In the genomic region with DNA sequence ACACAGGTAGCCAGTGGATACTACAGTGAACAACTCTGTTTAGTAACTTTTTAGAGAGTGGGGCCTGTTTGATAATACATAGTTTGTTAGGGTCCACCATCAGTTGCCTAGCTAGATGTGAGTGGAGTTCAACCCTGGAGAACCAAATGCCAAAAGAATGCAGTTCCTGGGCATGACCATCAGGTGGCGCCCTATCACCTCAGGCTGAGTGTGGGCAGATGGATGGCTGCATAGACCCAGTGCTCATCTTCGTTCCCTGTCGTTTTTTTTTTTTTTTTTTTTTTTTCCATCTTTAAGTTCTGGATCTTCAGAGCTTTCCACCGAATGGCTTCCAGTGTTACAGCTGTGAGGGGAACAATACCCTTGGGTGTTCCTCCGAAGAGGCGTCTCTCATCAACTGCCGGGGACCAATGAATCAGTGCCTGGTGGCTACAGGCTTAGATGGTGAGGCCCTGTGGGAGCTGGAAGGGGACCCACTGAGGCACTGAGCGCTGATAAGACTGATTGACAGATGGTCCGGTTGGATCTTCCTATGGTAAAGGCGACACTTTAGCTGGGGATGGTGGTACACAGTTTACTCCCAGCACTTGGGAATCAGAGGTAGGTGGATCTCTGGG, we compare ENCODE assay signal across 9 mouse cellular contexts. TPM values are rescaled to one million over a fixed set of nuclear protein-coding genes. Genes with fewer than 3 reads are reported as not detected.
DNase-seq lines count a peak whose midpoint lies in the region; ATAC-seq and TF ChIP-seq lines count a peak whose summit lies in the region.
"Had no signal": no experiment of that assay in that cellular context is flagged by ENCODE, and none has a peak within 500 bp of the region (broad histone marks: within the 10 kb centered on the region; RNA-seq: fewer than 3 reads in every experiment).

No protein-coding gene starts in this region.

- no peaks in the 10 kb centered on the region; the same call in 1 of the 2 replicates for H3K27me3 ChIP-seq in liver, postnatal 0 days (ENCODE audit: insufficient read depth, low read length)
- no peaks in the 10 kb centered on the region for H3K27me3 ChIP-seq in neural tube, embryonic 13.5 days

- H3K4me2 ChIP-seq in liver, postnatal 0 days (ENCODE audit: low read depth, low read length), result no peak overlapping the region
- no peak overlapping the region for H3K4me2 ChIP-seq in neural tube, embryonic 13.5 days

- H3K9me3 ChIP-seq in liver, postnatal 0 days (ENCODE audit: low read length), result peaks cover 3% of the 10 kb centered on the region; the same call in 1 of the 2 replicates
- H3K9me3 ChIP-seq in neural tube, embryonic 13.5 days, result no peaks in the 10 kb centered on the region

- no peaks in the 10 kb centered on the region for H3K4me1 ChIP-seq in liver, postnatal 0 days (ENCODE audit: insufficient read depth)
- peaks cover 7% of the 10 kb centered on the region for H3K4me1 ChIP-seq in neural tube, embryonic 13.5 days (replicated peaks)

- no peak overlapping the region for H3K4me3 ChIP-seq in liver, postnatal 0 days (ENCODE audit: low read depth, low read length)
- H3K4me3 ChIP-seq in neural tube, embryonic 13.5 days, result no peak overlapping the region

- H3K27ac ChIP-seq in liver, postnatal 0 days (ENCODE audit: low read depth), result no peak overlapping the region
- H3K27ac ChIP-seq in neural tube, embryonic 13.5 days (replicated peaks), result no peak overlapping the region
- H3K27ac ChIP-seq: macrophage had no signal

- ATAC-seq in liver, postnatal 0 days, result peak; percentile 63
- 0 out of 2 replicates have a peak, but pooled peaks have one; percentile 10 for ATAC-seq in neural tube, embryonic 13.5 days (ENCODE audit: low read depth)

- TF ChIP-seq EP300 in liver, postnatal 0 days (IDR thresholded peaks at IDR 0.05; ENCODE audit: low read depth), result no peak

- peak; percentile 50 for DNase-seq in urinary bladder, postnatal 25 days (ENCODE audit: low spot score)
- no peak for DNase-seq in urinary bladder, postnatal 4 days (ENCODE audit: low spot score in 2 of 2)
- peak; percentile 87 to 89 for DNase-seq in cerebellum, postnatal 10 days
- peak; percentile 70 for DNase-seq in gastrocnemius, postnatal 10 days
- DNase-seq in kidney, postnatal 10 days, result peak; percentile 69
- peak; percentile 80 for DNase-seq in liver, postnatal 0 days
- peak; percentile 69 for DNase-seq in thymus, postnatal 14 days

- WGBS in liver, postnatal 0 days (ENCODE audit: insufficient replicate concordance), result 58% methylated on average over 10 of the region's 10 CpGs
- 40% methylated on average over 10 of the region's 10 CpGs for WGBS in neural tube, embryonic 13.5 days

- no peak overlapping the region for H3K9ac ChIP-seq in liver, postnatal 0 days (replicated peaks)
- H3K9ac ChIP-seq in neural tube, embryonic 13.5 days, result no peak overlapping the region

- H3K36me3 ChIP-seq in liver, postnatal 0 days (replicated peaks; ENCODE audit: insufficient read depth, low read length), result peaks cover 3% of the 10 kb centered on the region
- H3K36me3 ChIP-seq in neural tube, embryonic 13.5 days, result no peaks in the 10 kb centered on the region

- TF ChIP-seq CTCF in liver, postnatal 0 days (IDR thresholded peaks at IDR 0.05; ENCODE audit: low read depth), result peak; percentile 94

RNA-seq across cellular contexts. Expression of a gene that starts 7.8 kb away (rescaled TPM):
- 10 to 100 TPM; 14.7 to 17.4 TPM for total RNA-seq in gastrocnemius, postnatal 10 days (2021)
- polyA plus RNA-seq in liver, postnatal 0 days (2015; fragmentation: Nextera tagmentation; extraction: Ambion mirVana), result 0.17 and 0.46 TPM in 2 replicates
- 56.3 and 71.3 TPM in 2 replicates for polyA plus RNA-seq in neural tube, embryonic 13.5 days (2015; fragmentation: Nextera tagmentation; extraction: Ambion mirVana)
- polyA plus RNA-seq: macrophage had no signal

RNA-seq across cellular contexts. Expression of a gene that starts 11.7 kb away (rescaled TPM):
- 1 to 10 TPM; 2.0 to 3.0 TPM for total RNA-seq in gastrocnemius, postnatal 10 days (2021)
- polyA plus RNA-seq in liver, postnatal 0 days (2015; fragmentation: Nextera tagmentation; extraction: Ambion mirVana), result 9.3 and 10.8 TPM in 2 replicates
- polyA plus RNA-seq in neural tube, embryonic 13.5 days (2015; fragmentation: Nextera tagmentation; extraction: Ambion mirVana), result 1.3 and 2.2 TPM in 2 replicates

RNA-seq across cellular contexts. Expression of a gene that starts 21.9 kb away (rescaled TPM):
- total RNA-seq in gastrocnemius, postnatal 10 days (2021), result under 1 TPM in 1 of 2 experiments, not detected in 1; 0.21 TPM
- polyA plus RNA-seq in liver, postnatal 0 days (2015; fragmentation: Nextera tagmentation; extraction: Ambion mirVana), result 0.18 and 0.28 TPM in 2 replicates
- not detected in 2 replicates for polyA plus RNA-seq in neural tube, embryonic 13.5 days (2015; fragmentation: Nextera tagmentation; extraction: Ambion mirVana)
- polyA plus RNA-seq: macrophage had no signal

RNA-seq across cellular contexts. Expression of a gene that starts 32.8 kb away (rescaled TPM):
- 10 to 100 TPM; 11.4 to 11.6 TPM for total RNA-seq in gastrocnemius, postnatal 10 days (2021)
- polyA plus RNA-seq in liver, postnatal 0 days (2015; fragmentation: Nextera tagmentation; extraction: Ambion mirVana), result 3.3 and 4.1 TPM in 2 replicates
- polyA plus RNA-seq in neural tube, embryonic 13.5 days (2015; fragmentation: Nextera tagmentation; extraction: Ambion mirVana), result 243 and 251 TPM in 2 replicates

RNA-seq across cellular contexts. Expression of a gene that starts 38.2 kb away (rescaled TPM):
- not detected for total RNA-seq in gastrocnemius, postnatal 10 days (2021)
- polyA plus RNA-seq in liver, postnatal 0 days (2015; fragmentation: Nextera tagmentation; extraction: Ambion mirVana), result not detected in 2 replicates
- 1.1 and 1.5 TPM in 2 replicates for polyA plus RNA-seq in neural tube, embryonic 13.5 days (2015; fragmentation: Nextera tagmentation; extraction: Ambion mirVana)
- polyA plus RNA-seq: macrophage had no signal

Comparison
In these comparisons a context has a peak if more than half of its experiments do, and no peak if none do; other contexts are left out.
1. DNase-seq: peak in urinary bladder, postnatal 25 days (single experiment), cerebellum, postnatal 10 days (2 of 2), gastrocnemius, postnatal 10 days (single experiment), kidney, postnatal 10 days (single experiment), liver, postnatal 0 days (single experiment) and thymus, postnatal 14 days (single experiment); none in urinary bladder, postnatal 4 days (0 of 2).
2. RNA of a gene that starts 7.8 kb away (polyA plus RNA-seq): 56.3 to 71.3 TPM in neural tube, embryonic 13.5 days; 0.17 to 0.46 TPM in liver, postnatal 0 days; every median in the first group is over 10 times any median in the second.